Mouse (Mus musculus): ENCODE results near the gene Stk11ip.

Gene Stk11ip

DNA sequence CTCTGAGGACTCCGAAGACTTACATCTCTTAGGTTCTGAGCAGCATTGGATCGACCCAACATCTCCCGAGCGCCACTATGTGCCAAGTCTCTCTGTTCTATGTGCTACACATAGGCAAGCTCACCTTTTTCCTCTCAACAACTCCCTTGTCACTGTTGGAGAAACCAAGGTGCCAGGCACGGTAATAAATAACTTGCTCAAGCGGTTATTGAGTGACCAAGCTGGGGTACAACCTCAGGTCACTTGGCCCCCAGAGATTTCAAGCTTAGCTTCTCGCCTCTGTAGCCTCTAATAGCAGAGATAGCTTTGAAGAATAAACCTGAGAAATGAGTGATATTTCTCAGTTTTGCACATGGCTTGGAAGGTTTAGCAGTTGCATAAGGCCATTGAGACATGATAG is 20.2 kb downstream of the Stk11ip start:
- DNase-seq (ENCODE audit: low read depth, low spot score): no peak

DNA sequence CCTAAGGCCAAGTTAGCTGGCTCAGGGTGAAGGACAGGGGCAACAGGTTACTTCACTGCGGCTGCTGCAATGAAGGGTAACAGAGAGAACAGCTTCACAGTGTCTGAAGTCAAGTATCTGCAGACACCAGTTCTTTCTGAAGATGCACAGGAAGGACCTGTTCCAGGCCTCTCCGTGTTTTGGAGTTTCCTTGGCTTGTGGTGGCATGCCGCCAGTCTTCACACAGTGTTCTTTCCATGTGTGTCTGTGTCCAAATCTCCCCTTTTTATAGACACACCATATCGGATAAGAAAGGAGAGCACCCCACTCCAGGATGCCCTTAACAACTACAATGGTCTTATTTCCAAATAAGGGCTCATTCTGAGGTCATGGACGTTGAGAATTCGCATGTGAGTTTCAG is 23.0 kb downstream of the Stk11ip start:
- no peak for DNase-seq (ENCODE audit: low read depth, low spot score)

- DNase-seq (ENCODE audit: low read depth, low spot score): no peak
Observed at GRCm38 (mm10) chr1:75545965-75546956, 24.9 kb downstream of the Stk11ip start, which contains the start of gene Slc4a3. Gene Slc4a3 (plus strand): TSS chr1:75546266.

GRCm38 (mm10) chr1:75547351-75547750 is 26.0 kb downstream of the Stk11ip start:
- DNase-seq (ENCODE audit: low read depth, low spot score): no peak

- DNase-seq (ENCODE audit: low read depth, low spot score): no peak
Observed at GRCm38 (mm10) chr1:75548083-75548482, 26.8 kb downstream of the Stk11ip start.

DNA sequence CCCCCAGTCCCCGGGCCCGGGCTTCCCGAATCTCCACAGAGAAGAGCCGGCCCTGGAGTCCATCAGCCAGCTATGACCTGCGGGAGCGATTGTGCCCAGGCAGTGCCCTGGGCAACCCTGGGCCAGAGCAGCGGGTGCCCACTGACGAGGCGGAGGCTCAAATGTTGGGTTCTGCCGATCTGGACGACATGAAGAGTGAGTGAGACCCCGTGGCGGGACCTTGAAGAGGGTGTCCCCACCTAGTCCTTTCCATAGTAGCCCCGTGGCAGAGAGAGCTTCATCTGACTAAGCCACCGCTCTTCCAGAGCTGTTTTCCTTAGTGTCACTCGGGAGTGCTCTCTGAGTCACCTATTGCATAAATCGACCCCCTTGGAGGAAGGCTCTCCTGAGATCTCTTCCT is 27.5 kb downstream of the Stk11ip start:
- no peak for DNase-seq (ENCODE audit: low read depth, low spot score)

GRCm38 (mm10) chr1:75549289-75550279 is 28.3 kb downstream of the Stk11ip start:
- DNase-seq (ENCODE audit: low read depth, low spot score): no peak

DNA sequence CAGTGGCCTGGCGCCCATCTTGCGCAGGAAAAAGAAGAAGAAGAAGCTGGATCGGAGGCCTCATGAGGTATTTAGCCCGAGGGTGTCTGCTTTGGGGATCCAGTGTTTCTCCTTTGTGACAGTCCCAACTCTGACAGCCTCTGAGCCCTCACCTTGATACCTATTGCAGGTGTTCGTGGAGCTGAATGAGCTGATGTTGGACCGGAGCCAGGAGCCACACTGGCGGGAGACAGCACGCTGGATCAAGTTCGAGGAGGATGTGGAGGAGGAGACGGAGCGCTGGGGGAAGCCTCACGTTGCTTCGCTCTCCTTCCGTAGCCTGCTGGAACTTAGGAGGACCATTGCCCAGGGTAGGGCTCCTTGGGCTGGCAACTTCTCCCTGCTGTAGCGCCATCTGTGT is 29.3 kb downstream of the Stk11ip start:
- no peak for DNase-seq (ENCODE audit: low read depth, low spot score)

GRCm38 (mm10) chr1:75555680-75556079 is 34.4 kb downstream of the Stk11ip start:
- DNase-seq (ENCODE audit: low read depth, low spot score): no peak

- peak; percentile 88 for DNase-seq (ENCODE audit: low read depth, low spot score)
Observed at GRCm38 (mm10) chr1:75556143-75556781, 34.9 kb downstream of the Stk11ip start.

GRCm38 (mm10) chr1:75557041-75557440 is 35.7 kb downstream of the Stk11ip start:
- DNase-seq (ENCODE audit: low read depth, low spot score): no peak

- DNase-seq (ENCODE audit: low read depth, low spot score): no peak
Observed at GRCm38 (mm10) chr1:75558388-75559178, 37.3 kb downstream of the Stk11ip start.

- DNase-seq (ENCODE audit: low read depth, low spot score): peak; percentile 98
Observed at GRCm38 (mm10) chr1:75559212-75559925, 38.0 kb downstream of the Stk11ip start.

DNA sequence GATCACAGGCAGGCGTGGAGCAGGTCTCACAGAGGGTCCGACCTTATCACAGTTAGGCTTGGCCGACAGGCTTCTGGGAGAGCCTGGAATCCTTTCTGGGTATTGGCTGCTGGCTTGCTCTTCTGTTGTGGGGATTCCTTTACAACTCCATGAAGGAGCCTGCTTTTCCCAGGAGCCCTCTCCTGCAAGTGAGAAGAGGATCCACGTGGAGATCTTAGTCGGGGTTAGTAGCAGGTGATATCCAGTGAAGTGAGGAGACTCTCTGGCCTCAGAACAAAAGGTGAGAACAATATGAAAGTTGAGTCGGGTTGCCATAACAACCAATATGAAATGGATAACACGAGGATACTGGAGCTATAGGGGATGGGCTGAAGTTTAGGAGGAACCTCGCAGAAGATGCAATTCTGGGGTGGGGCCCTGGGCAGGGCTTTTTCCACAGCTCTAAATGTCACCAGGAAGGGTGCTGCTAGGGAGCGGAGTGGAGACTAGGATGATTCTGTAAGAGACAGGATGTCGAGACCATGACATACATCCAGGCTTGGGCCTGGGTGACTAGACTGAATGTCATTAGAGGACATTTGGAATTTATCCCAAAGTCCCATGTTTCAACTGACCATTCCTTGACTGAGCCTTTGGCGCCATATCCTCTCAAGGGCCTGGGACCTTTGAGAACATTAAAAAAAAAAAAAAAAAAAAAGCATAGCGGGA is 39.0 kb downstream of the Stk11ip start:
- DNase-seq (ENCODE audit: low read depth, low spot score): no peak

GRCm38 (mm10) chr1:75561221-75561897 is 40.0 kb downstream of the Stk11ip start:
- no peak for DNase-seq (ENCODE audit: low read depth, low spot score)

- no peak for DNase-seq (ENCODE audit: low read depth, low spot score)
Observed at GRCm38 (mm10) chr1:75561898-75562238, 40.5 kb downstream of the Stk11ip start.

DNA sequence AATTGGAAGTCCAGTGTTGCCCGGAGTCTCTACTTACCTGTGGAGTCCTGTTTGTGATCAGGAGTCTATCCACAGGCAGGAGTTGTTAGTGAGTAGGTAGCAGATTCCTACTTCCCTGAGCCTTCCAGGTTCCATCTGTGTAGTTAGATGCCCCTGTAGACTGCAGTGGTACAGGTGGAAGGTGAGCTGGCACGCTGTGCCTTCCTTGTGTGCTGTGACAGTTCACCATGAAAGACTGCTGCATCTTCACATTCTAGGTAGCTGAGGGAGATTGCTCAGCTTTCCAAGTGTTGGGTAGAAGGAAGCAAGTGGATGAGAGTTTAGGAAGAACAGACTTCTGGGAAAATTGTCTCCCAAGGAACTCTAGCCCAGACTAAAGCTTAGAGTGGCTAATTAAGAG is 42.8 kb downstream of the Stk11ip start:
- DNase-seq (ENCODE audit: low read depth, low spot score): no peak

GRCm38 (mm10) chr1:75564916-75565315 is 43.6 kb downstream of the Stk11ip start:
- DNase-seq (ENCODE audit: low read depth, low spot score): no peak

GRCm38 (mm10) chr1:75565616-75566015 is 44.3 kb downstream of the Stk11ip start:
- no peak for DNase-seq (ENCODE audit: low read depth, low spot score)

All from telencephalon, adult 2 months (tissue).